Mouse (Mus musculus) intestine, embryonic 15.5 days (tissue): ENCODE data around the gene Vtcn1. TPM values are rescaled to one million over a fixed set of nuclear protein-coding genes. Genes with fewer than 3 reads are reported as not detected.

ENCODE experiments used
- ATAC-seq: fragments of 200-750 bp; cut with Nextera tagmentation; 2 replicates; pipeline ENCODE4 v1.8.0; 2017; ENCODE audit warnings: moderate TSS enrichment, moderate library complexity
- H3K27ac ChIP-seq: fragments of 300-500 bp; sonication (generic); 2 replicates; pipeline ENCODE4 v1.5.1; 2015; ENCODE audit warnings: mild to moderate bottlenecking, inconsistent platforms
- H3K27me3 ChIP-seq: fragments of 300-500 bp; sonication (generic); replicated peaks from 2 replicates; pipeline ENCODE4 v1.6.1; 2015; ENCODE audit warnings: inconsistent platforms
- H3K36me3 ChIP-seq: fragments of 300-500 bp; sonication (generic); 2 replicates; pipeline ENCODE4 v1.6.1; 2015; ENCODE audit warnings: inconsistent platforms
- H3K4me1 ChIP-seq: fragments of 300-500 bp; sonication (generic); replicated peaks from 2 replicates; pipeline ENCODE4 v1.6.1; 2015; ENCODE audit warnings: inconsistent platforms
- H3K4me2 ChIP-seq: fragments of 300-500 bp; sonication (generic); replicated peaks from 2 replicates; pipeline ENCODE4 v1.6.1; 2015; ENCODE audit warnings: mild to moderate bottlenecking, inconsistent platforms
- H3K4me3 ChIP-seq: fragments of 300-500 bp; sonication (generic); replicated peaks from 2 replicates; pipeline ENCODE4 v1.5.1; 2015; ENCODE audit warnings: inconsistent platforms
- H3K9ac ChIP-seq: fragments of 300-500 bp; sonication (generic); 2 replicates; pipeline ENCODE4 v1.6.1; 2015; ENCODE audit warnings: inconsistent platforms
- H3K9me3 ChIP-seq: fragments of 300-500 bp; sonication (generic); 2 replicates; pipeline ENCODE4 v1.6.1; 2016; ENCODE audit warnings: inconsistent platforms
- WGBS: fragments of 180-500 bp; shearing (Covaris S2); methylation state at CpG from one replicate; pipeline ENCODE4 v1.1.7; 2015; 5-methylcytosine and 5-hydroxymethylcytosine counted together
- polyA plus RNA-seq: library from polyadenylated mRNA; unstranded; fragments of >200 nt; fragmentation: Nextera tagmentation; extraction: Ambion mirVana; gene quantifications from 2 replicates; pipeline ENCODE4 v1.2.1, GENCODE M21; 2015

Vtcn1 gene
- polyA plus RNA-seq, 1 experiment from 2014 or later, result 0.38 TPM

GRCm38 (mm10) chr3:100932077-100932944 lies 107.1 kb downstream of the Vtcn1 start:
- 76% methylated on average over 11 of the region's 11 CpGs for WGBS
- no peaks in the 10 kb centered on the region for H3K27me3 ChIP-seq
- H3K4me2 ChIP-seq, result no peak overlapping the region
- H3K4me1 ChIP-seq, result no peaks in the 10 kb centered on the region
- ATAC-seq, result 0 out of 2 replicates have a peak, but pooled peaks have one; percentile 51
- H3K9ac ChIP-seq, result no peak overlapping the region
- no peaks in the 10 kb centered on the region for H3K36me3 ChIP-seq
- no peak overlapping the region for H3K4me3 ChIP-seq
- H3K9me3 ChIP-seq, result no peaks in the 10 kb centered on the region
- H3K27ac ChIP-seq, result no peak overlapping the region

- no peak for ATAC-seq
- Histone ChIP-seq H3K27ac (no peak overlapping the region), H3K9me3 (no peaks in the 10 kb centered on the region), H3K4me2 (no peak overlapping the region), H3K9ac (no peak overlapping the region), H3K4me3 (no peak overlapping the region), H3K36me3 (peaks cover 14% of the 10 kb centered on the region), H3K27me3 (no peaks in the 10 kb centered on the region), H3K4me1 (no peaks in the 10 kb centered on the region)
- WGBS, result 71% methylated on average over 6 of the region's 6 CpGs
These were observed 110.3 kb downstream of the Vtcn1 start for GRCm38 (mm10) chr3:100935521-100935920.

- Histone ChIP-seq H3K4me3 (no peak overlapping the region), H3K4me1 (no peaks in the 10 kb centered on the region), H3K27ac (no peak overlapping the region), H3K27me3 (no peaks in the 10 kb centered on the region), H3K9ac (no peak overlapping the region), H3K4me2 (no peak overlapping the region), H3K36me3 (peaks cover 14% of the 10 kb centered on the region), H3K9me3 (no peaks in the 10 kb centered on the region)
- 95% methylated on average over 6 of the region's 6 CpGs for WGBS
- no peak for ATAC-seq
These were observed 110.9 kb downstream of the Vtcn1 start for GRCm38 (mm10) chr3:100936201-100936600.

- Histone ChIP-seq H3K4me1 (no peaks in the 10 kb centered on the region), H3K9ac (no peak overlapping the region), H3K27me3 (no peaks in the 10 kb centered on the region), H3K27ac (no peak overlapping the region), H3K4me3 (no peak overlapping the region), H3K36me3 (peaks cover 19% of the 10 kb centered on the region), H3K9me3 (no peaks in the 10 kb centered on the region), H3K4me2 (no peak overlapping the region)
- no peak for ATAC-seq
- 93% methylated on average over 4 of the region's 4 CpGs for WGBS
These were observed 113.0 kb downstream of the Vtcn1 start for GRCm38 (mm10) chr3:100938211-100938610.

- Histone ChIP-seq H3K4me2 (no peak overlapping the region), H3K9ac (no peak overlapping the region), H3K27ac (no peak overlapping the region), H3K27me3 (no peaks in the 10 kb centered on the region), H3K9me3 (no peaks in the 10 kb centered on the region), H3K4me3 (no peak overlapping the region), H3K4me1 (no peaks in the 10 kb centered on the region), H3K36me3 (peaks cover 33% of the 10 kb centered on the region)
- 86% methylated on average over 4 of the region's 4 CpGs for WGBS
- no peak for ATAC-seq
These were observed 115.3 kb downstream of the Vtcn1 start for GRCm38 (mm10) chr3:100940496-100941037.

Other genes starting within 250 kb of the Vtcn1 start
- 84.1 and 88.8 TPM in 2 replicates for gene Man1a2, start 140.0 kb upstream of the Vtcn1 start, polyA plus RNA-seq
- 3.8 and 5.0 TPM in 2 replicates for gene Trim45, start 96.7 kb downstream of the Vtcn1 start, polyA plus RNA-seq
- gene Ttf2, start 144.2 kb downstream of the Vtcn1 start, polyA plus RNA-seq, result 12.6 and 13.1 TPM in 2 replicates
- gene Cd101, start 204.1 kb downstream of the Vtcn1 start, polyA plus RNA-seq, result 0.05 TPM in 1 of 2 replicates, not detected in the other